Mouse (Mus musculus) cerebellum, adult 8-10 months (tissue): ENCODE measurements around the gene Gm20517.
A peak's percentile ranks its signal among the peaks of the same experiment; 100 is the strongest.

Source experiments
- DNase-seq: peaks from one replicate; pipeline ENCODE4 v3.0.0; 2022

Gene Gm20517

GRCm38 (mm10) chr17:47682836-47683235, 71.4 kb downstream of the Gm20517 start:
- no peak for DNase-seq

GRCm38 (mm10) chr17:47687409-47688343, 76.3 kb downstream of the Gm20517 start:
- peak; percentile 92 for DNase-seq

GRCm38 (mm10) chr17:47688344-47688607, 76.9 kb downstream of the Gm20517 start, which contains the start of gene Tomm6:
Tomm6 (minus strand) TSS chr17:47688386.
- DNase-seq = no peak

- peak; percentile 74 for DNase-seq
Observed at GRCm38 (mm10) chr17:47688608-47689575, 77.5 kb downstream of the Gm20517 start, which contains the start of gene Frs3. Frs3 (plus strand) TSS chr17:47689030.

GRCm38 (mm10) chr17:47689894-47690293, 78.5 kb downstream of the Gm20517 start:
- DNase-seq = no peak

GRCm38 (mm10) chr17:47691650-47692049, 80.3 kb downstream of the Gm20517 start:
- no peak for DNase-seq

- DNase-seq = no peak
Observed at GRCm38 (mm10) chr17:47693671-47694441, 82.5 kb downstream of the Gm20517 start.

GRCm38 (mm10) chr17:47694442-47694502, 82.9 kb downstream of the Gm20517 start, which contains the start of gene Gm21981:
Gm21981 (minus strand) TSS chr17:47694455.
- no peak for DNase-seq

GRCm38 (mm10) chr17:47694503-47695336, 83.3 kb downstream of the Gm20517 start, which contains the start of gene Prickle4:
Prickle4 (minus strand) TSS chr17:47694736.
- peak; percentile 98 for DNase-seq

GRCm38 (mm10) chr17:47695337-47695710, 83.9 kb downstream of the Gm20517 start:
- no peak for DNase-seq

GRCm38 (mm10) chr17:47698156-47698555, 86.8 kb downstream of the Gm20517 start:
- no peak for DNase-seq

GRCm38 (mm10) chr17:47699055-47699454, 87.7 kb downstream of the Gm20517 start:
- DNase-seq = no peak

- DNase-seq = no peak
Observed at GRCm38 (mm10) chr17:47701793-47702192, 90.4 kb downstream of the Gm20517 start.

- no peak for DNase-seq
Observed at GRCm38 (mm10) chr17:47702548-47703345, 91.4 kb downstream of the Gm20517 start.

- no peak for DNase-seq
Observed at GRCm38 (mm10) chr17:47703556-47703955, 92.2 kb downstream of the Gm20517 start.

- DNase-seq = no peak
Observed at GRCm38 (mm10) chr17:47704692-47705091, 93.3 kb downstream of the Gm20517 start.

- no peak for DNase-seq
Observed at GRCm38 (mm10) chr17:47706196-47706595, 94.8 kb downstream of the Gm20517 start.

GRCm38 (mm10) chr17:47707961-47708360, 96.6 kb downstream of the Gm20517 start:
- no peak for DNase-seq

GRCm38 (mm10) chr17:47708972-47709371, 97.6 kb downstream of the Gm20517 start:
- no peak for DNase-seq

GRCm38 (mm10) chr17:47710036-47710435, 98.6 kb downstream of the Gm20517 start:
- no peak for DNase-seq

GRCm38 (mm10) chr17:47711883-47712282, 100.5 kb downstream of the Gm20517 start:
- no peak for DNase-seq
